Mouse (Mus musculus): ENCODE measurements at regions not wholly inside any gene's neighbourhood (a gene's known extent, or its start where the extent isn't known, plus 50 kb on each side); places are given as distances from the start of the nearest gene placed in this dataset.

- H3K27ac ChIP-seq, result peak overlapping the region; percentile 83
- WGBS, result 36% methylated on average over 7 of the region's 7 CpGs
Measured at GRCm38 (mm10) chr4:125923225-125923624, 101.1 kb upstream of the Csf3r start.

GRCm38 (mm10) chr4:125928196-125928595 is 96.2 kb upstream of the Csf3r start:
- Histone ChIP-seq H3K27ac (0 out of 2 replicates have a peak overlapping the region, but pooled peaks have one; percentile 65), H3K4me1 (replicated peaks) (peaks cover 73% of the 10 kb centered on the region), H3K36me3 (no peaks in the 10 kb centered on the region), H3K4me3 (no peak overlapping the region), H3K9me3 (no peaks in the 10 kb centered on the region), H3K27me3 (ENCODE audit: insufficient read depth, poor library complexity, severe bottlenecking) (peaks cover 34% of the 10 kb centered on the region)
- DNase-seq (ENCODE audit: low spot score), result no peak
- 50% methylated on average over 4 of the region's 4 CpGs for WGBS

More at GRCm38 (mm10) chr4:125923225-125923624, 101.1 kb upstream of the Csf3r start:
- no peak for DNase-seq (ENCODE audit: low spot score)
- Histone ChIP-seq H3K9me3 (no peaks in the 10 kb centered on the region), H3K27me3 (ENCODE audit: insufficient read depth, poor library complexity, severe bottlenecking) (peaks cover 63% of the 10 kb centered on the region), H3K4me1 (replicated peaks) (peaks cover 62% of the 10 kb centered on the region), H3K4me3 (no peak overlapping the region), H3K36me3 (no peaks in the 10 kb centered on the region)

- no peak overlapping the region for H3K4me3 ChIP-seq
- peaks cover 78% of the 10 kb centered on the region for H3K4me1 ChIP-seq (replicated peaks)
- 68% methylated on average over 17 of the region's 17 CpGs for WGBS
- no peak for DNase-seq (ENCODE audit: low spot score)
- peak overlapping the region; percentile 86 for H3K27ac ChIP-seq
- H3K27me3 ChIP-seq (ENCODE audit: insufficient read depth, poor library complexity, severe bottlenecking), result peaks cover 42% of the 10 kb centered on the region
- H3K9me3 ChIP-seq, result no peaks in the 10 kb centered on the region
- no peaks in the 10 kb centered on the region for H3K36me3 ChIP-seq
Measured at GRCm38 (mm10) chr4:125929122-125929772, 95.1 kb upstream of the Csf3r start.

- WGBS, result 48% methylated on average over 10 of the region's 10 CpGs
- DNase-seq (ENCODE audit: low spot score), result peak; percentile 53
- H3K4me3 ChIP-seq, result no peak overlapping the region
- H3K9me3 ChIP-seq, result no peaks in the 10 kb centered on the region
- peaks cover 36% of the 10 kb centered on the region for H3K27me3 ChIP-seq (ENCODE audit: insufficient read depth, poor library complexity, severe bottlenecking)
- H3K4me1 ChIP-seq (replicated peaks), result peaks cover 70% of the 10 kb centered on the region
- peak overlapping the region; percentile 86 for H3K27ac ChIP-seq
- H3K36me3 ChIP-seq, result no peaks in the 10 kb centered on the region
Measured at GRCm38 (mm10) chr4:125930764-125931163, 93.6 kb upstream of the Csf3r start.

- Histone ChIP-seq H3K27me3 (ENCODE audit: insufficient read depth, poor library complexity, severe bottlenecking) (peaks cover 31% of the 10 kb centered on the region), H3K36me3 (no peaks in the 10 kb centered on the region), H3K27ac (peak overlapping the region; percentile 86; the same call in 1 of the 2 replicates), H3K4me1 (replicated peaks) (peaks cover 70% of the 10 kb centered on the region), H3K4me3 (no peak overlapping the region), H3K9me3 (no peaks in the 10 kb centered on the region)
- no peak for DNase-seq (ENCODE audit: low spot score)
- WGBS, result 49% methylated on average over 6 of the region's 6 CpGs
Measured at GRCm38 (mm10) chr4:125931321-125931720, 93.0 kb upstream of the Csf3r start.

GRCm38 (mm10) chr4:125932036-125932756 is 92.2 kb upstream of the Csf3r start:
- WGBS, result 65% methylated on average over 22 of the region's 22 CpGs
- Histone ChIP-seq H3K27me3 (ENCODE audit: insufficient read depth, poor library complexity, severe bottlenecking) (peaks cover 27% of the 10 kb centered on the region), H3K36me3 (no peaks in the 10 kb centered on the region), H3K27ac (peak overlapping the region; percentile 86), H3K4me3 (no peak overlapping the region), H3K4me1 (replicated peaks) (peaks cover 69% of the 10 kb centered on the region), H3K9me3 (no peaks in the 10 kb centered on the region)
- DNase-seq (ENCODE audit: low spot score), result peak; percentile 14

GRCm38 (mm10) chr4:125936357-125936756 is 88.0 kb upstream of the Csf3r start:
- peaks cover 43% of the 10 kb centered on the region for H3K4me1 ChIP-seq (replicated peaks)

GRCm38 (mm10) chr4:125938186-125938585 is 86.2 kb upstream of the Csf3r start:
- Histone ChIP-seq H3K27me3 (ENCODE audit: insufficient read depth, poor library complexity, severe bottlenecking) (peaks cover 30% of the 10 kb centered on the region), H3K4me3 (no peak overlapping the region), H3K36me3 (no peaks in the 10 kb centered on the region), H3K4me1 (replicated peaks) (peaks cover 33% of the 10 kb centered on the region), H3K27ac (peak overlapping the region; percentile 40; the same call in 1 of the 2 replicates), H3K9me3 (no peaks in the 10 kb centered on the region)
- 29% methylated on average over 6 of the region's 6 CpGs for WGBS
- no peak for DNase-seq (ENCODE audit: low spot score)

More at GRCm38 (mm10) chr4:125936357-125936756, 88.0 kb upstream of the Csf3r start:
- Histone ChIP-seq H3K27me3 (ENCODE audit: insufficient read depth, poor library complexity, severe bottlenecking) (peaks cover 27% of the 10 kb centered on the region), H3K9me3 (no peaks in the 10 kb centered on the region), H3K4me3 (no peak overlapping the region), H3K36me3 (no peaks in the 10 kb centered on the region), H3K27ac (no peak overlapping the region)
- no peak for DNase-seq (ENCODE audit: low spot score)
- WGBS, result 75% methylated on average over 7 of the region's 7 CpGs

- Histone ChIP-seq H3K27me3 (ENCODE audit: insufficient read depth, poor library complexity, severe bottlenecking) (peaks cover 21% of the 10 kb centered on the region), H3K36me3 (no peaks in the 10 kb centered on the region), H3K4me3 (no peak overlapping the region), H3K9me3 (no peaks in the 10 kb centered on the region), H3K4me1 (replicated peaks) (peaks cover 38% of the 10 kb centered on the region), H3K27ac (no peak overlapping the region)
- no peak for DNase-seq (ENCODE audit: low spot score)
- WGBS, result 65% methylated on average over 5 of the region's 5 CpGs
Measured at GRCm38 (mm10) chr4:125941266-125941665, 83.1 kb upstream of the Csf3r start.

GRCm38 (mm10) chr4:125941916-125942315 is 82.4 kb upstream of the Csf3r start:
- no peak overlapping the region for H3K4me3 ChIP-seq
- peaks cover 38% of the 10 kb centered on the region for H3K4me1 ChIP-seq (replicated peaks)
- no peaks in the 10 kb centered on the region for H3K36me3 ChIP-seq
- peak; percentile 54 for DNase-seq (ENCODE audit: low spot score)
- no peaks in the 10 kb centered on the region for H3K9me3 ChIP-seq
- H3K27ac ChIP-seq, result 0 out of 2 replicates have a peak overlapping the region, but pooled peaks have one; percentile 12
- peaks cover 21% of the 10 kb centered on the region for H3K27me3 ChIP-seq (ENCODE audit: insufficient read depth, poor library complexity, severe bottlenecking)
- 49% methylated on average over 3 of the region's 3 CpGs for WGBS

- H3K4me1 ChIP-seq (replicated peaks), result peaks cover 33% of the 10 kb centered on the region
- DNase-seq (ENCODE audit: low spot score), result no peak
- H3K27me3 ChIP-seq (ENCODE audit: insufficient read depth, poor library complexity, severe bottlenecking), result peaks cover 15% of the 10 kb centered on the region
- H3K27ac ChIP-seq, result peak overlapping the region; percentile 81; the same call in 1 of the 2 replicates
- no peak overlapping the region for H3K4me3 ChIP-seq
- 62% methylated on average over 2 of the region's 2 CpGs for WGBS
- no peaks in the 10 kb centered on the region for H3K36me3 ChIP-seq
- H3K9me3 ChIP-seq, result no peaks in the 10 kb centered on the region
Measured at GRCm38 (mm10) chr4:125945062-125945461, 79.3 kb upstream of the Csf3r start.

- Histone ChIP-seq H3K36me3 (no peaks in the 10 kb centered on the region), H3K4me3 (no peak overlapping the region), H3K4me1 (replicated peaks) (peaks cover 9% of the 10 kb centered on the region; the same call in 1 of the 2 replicates), H3K9me3 (no peaks in the 10 kb centered on the region), H3K27ac (no peak overlapping the region), H3K27me3 (ENCODE audit: insufficient read depth, poor library complexity, severe bottlenecking) (peaks cover 10% of the 10 kb centered on the region; the same call in 1 of the 2 replicates)
- DNase-seq (ENCODE audit: low spot score), result no peak
- 69% methylated on average over 9 of the region's 9 CpGs for WGBS
Measured at GRCm38 (mm10) chr4:125959426-125959825, 64.9 kb upstream of the Csf3r start.

- no peak for DNase-seq (ENCODE audit: low spot score)
- Histone ChIP-seq H3K4me3 (no peak overlapping the region), H3K36me3 (no peaks in the 10 kb centered on the region), H3K4me1 (replicated peaks) (peaks cover 9% of the 10 kb centered on the region; the same call in 1 of the 2 replicates), H3K27ac (no peak overlapping the region), H3K9me3 (no peaks in the 10 kb centered on the region), H3K27me3 (ENCODE audit: insufficient read depth, poor library complexity, severe bottlenecking) (peaks cover 10% of the 10 kb centered on the region; the same call in 1 of the 2 replicates)
- 75% methylated on average over 8 of the region's 8 CpGs for WGBS
Measured at GRCm38 (mm10) chr4:125960704-125961279, 63.6 kb upstream of the Csf3r start.
